Mouse (Mus musculus) myocyte (in vitro differentiated cells): ENCODE data around the gene Clip1.

Experiments
- E2F4 ChIP-seq: IDR thresholded peaks from one replicate; pipeline ENCODE4 v1.6.1; 2011; ENCODE audit warnings: mild to moderate bottlenecking, control low read depth, moderate library complexity; ENCODE audit not compliant: insufficient read depth
- MYOD1 ChIP-seq, 3 experiments: IDR thresholded peaks; one replicate each; pipeline ENCODE4 v1.6.1; 2011; ENCODE audit warnings: control low read depth in 2 of 3, low read depth in 2 of 3, mild to moderate bottlenecking in 2 of 3, moderate library complexity in 1 of 3; ENCODE audit not compliant: insufficient read length in 2 of 3, control insufficient read depth in 1 of 3
- MYOG ChIP-seq, 3 experiments: IDR thresholded peaks; one replicate each; pipeline ENCODE4 v1.6.1; 2011; ENCODE audit warnings: control low read depth in 2 of 3, low read depth in 2 of 3, mild to moderate bottlenecking in 2 of 3; ENCODE audit not compliant: insufficient read length in 2 of 3, control insufficient read depth in 1 of 3, insufficient read depth in 1 of 3
- POLR2A ChIP-seq: IDR thresholded peaks from one replicate; pipeline ENCODE4 v1.6.1; 2011; ENCODE audit warnings: low read depth, mild to moderate bottlenecking, control low read depth, moderate library complexity; ENCODE audit not compliant: insufficient read length
- POLR2AphosphoS2 ChIP-seq: IDR thresholded peaks from one replicate; pipeline ENCODE4 v1.6.1; 2011; ENCODE audit warnings: low read depth, control low read depth; ENCODE audit not compliant: insufficient read length

DNA sequence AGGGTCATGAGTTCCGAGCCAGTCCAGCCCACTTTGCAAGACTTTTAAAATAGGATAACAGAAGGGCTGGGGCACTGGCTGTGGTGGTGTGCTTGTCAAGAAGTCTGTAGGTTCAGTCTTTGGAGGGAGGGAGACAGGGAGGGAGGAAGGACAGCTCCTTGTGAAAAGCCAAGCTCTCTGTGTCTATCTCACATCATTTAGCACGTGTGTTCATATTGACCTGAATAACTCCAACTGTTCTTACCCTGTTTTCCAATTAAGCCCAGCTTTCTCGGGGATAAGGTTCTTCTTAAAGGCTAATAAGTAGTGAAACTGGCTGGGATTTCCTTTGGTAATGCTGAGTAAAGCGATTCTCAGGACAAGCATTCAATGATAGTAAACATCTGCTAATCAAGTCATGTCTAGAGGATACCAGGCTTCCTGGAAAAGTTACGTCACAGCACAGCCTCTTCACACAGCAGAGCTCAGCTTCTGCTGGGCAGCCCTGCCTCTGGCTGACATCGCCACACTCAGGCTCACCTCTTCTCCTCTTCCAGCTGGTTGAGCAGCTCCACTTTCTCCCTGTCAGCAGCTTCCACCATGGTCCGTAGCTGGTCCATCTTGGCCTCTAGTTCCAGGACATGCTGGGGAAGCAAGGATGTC, 43.0 kb downstream of the Clip1 start:
- TF ChIP-seq MYOG (IDR thresholded peaks at IDR 0.05; ENCODE audit: control insufficient read depth in 1 of 3, insufficient read depth in 1 of 3, insufficient read length in 2 of 3, low read depth in 2 of 3) (no peak), POLR2AphosphoS2 (no peak), POLR2A (no peak), MYOD1 (IDR thresholded peaks at IDR 0.05; ENCODE audit: control insufficient read depth in 1 of 3, insufficient read length in 2 of 3, low read depth in 2 of 3) (no peak), E2F4 (no peak)
